Mouse (Mus musculus) yolk sac, embryonic 10.5 days (tissue): ENCODE data around the gene Slc30a2.
"Not testable (repeated sequence)": the region's sequence is repeated elsewhere in the genome, so short reads cannot be mapped to it uniquely, and the experiment has no call there.

Source experiments
- DNase-seq: peaks from one replicate; pipeline ENCODE4 v3.0.0-alpha.2; 2017; ENCODE audit warnings: low spot score

The Slc30a2 gene

GRCm38 (mm10) chr4:134343071-134344031 is at the start of gene Slc30a2:
Slc30a2 (plus strand) TSS chr4:134343181.
- DNase-seq, result peak; percentile 57

GRCm38 (mm10) chr4:134293692-134294163 is 49.3 kb upstream of the Slc30a2 start:
- DNase-seq, result no peak

- not testable (repeated sequence) for DNase-seq
These were observed 46.9 kb upstream of the Slc30a2 start for GRCm38 (mm10) chr4:134296096-134296495.

- no peak for DNase-seq
These were observed 46.5 kb upstream of the Slc30a2 start for GRCm38 (mm10) chr4:134296523-134296922.

GRCm38 (mm10) chr4:134297369-134297768 is 45.6 kb upstream of the Slc30a2 start:
- DNase-seq, result no peak

- no peak for DNase-seq
These were observed 44.1 kb upstream of the Slc30a2 start for GRCm38 (mm10) chr4:134298626-134299497.

- no peak for DNase-seq
These were observed 43.5 kb upstream of the Slc30a2 start for GRCm38 (mm10) chr4:134299498-134299810.

- DNase-seq, result no peak
These were observed 42.7 kb upstream of the Slc30a2 start for GRCm38 (mm10) chr4:134300316-134300715.

GRCm38 (mm10) chr4:134302084-134302483 is 40.9 kb upstream of the Slc30a2 start:
- no peak for DNase-seq

- DNase-seq, result no peak
These were observed 36.0 kb upstream of the Slc30a2 start for GRCm38 (mm10) chr4:134306963-134307362.

GRCm38 (mm10) chr4:134307367-134308072 is 35.5 kb upstream of the Slc30a2 start:
- peak; percentile 88 for DNase-seq

GRCm38 (mm10) chr4:134310106-134310505 is 32.9 kb upstream of the Slc30a2 start:
- DNase-seq, result no peak

GRCm38 (mm10) chr4:134310656-134311055 is 32.3 kb upstream of the Slc30a2 start:
- DNase-seq, result no peak

GRCm38 (mm10) chr4:134311784-134312183 is 31.2 kb upstream of the Slc30a2 start:
- no peak for DNase-seq

GRCm38 (mm10) chr4:134312341-134312740 is 30.6 kb upstream of the Slc30a2 start:
- no peak for DNase-seq

GRCm38 (mm10) chr4:134312901-134313300 is 30.1 kb upstream of the Slc30a2 start:
- no peak for DNase-seq

GRCm38 (mm10) chr4:134314081-134314655 is 28.8 kb upstream of the Slc30a2 start:
- no peak for DNase-seq

- DNase-seq, result no peak
These were observed 28.1 kb upstream of the Slc30a2 start, which contains the start of gene Trim63 for GRCm38 (mm10) chr4:134314876-134315275. Trim63 (plus strand) TSS chr4:134315120.

- no peak for DNase-seq
These were observed 27.5 kb upstream of the Slc30a2 start for GRCm38 (mm10) chr4:134315470-134315869.

GRCm38 (mm10) chr4:134316390-134316789 is 26.6 kb upstream of the Slc30a2 start:
- peak; percentile 55 for DNase-seq

GRCm38 (mm10) chr4:134319074-134319473 is 23.9 kb upstream of the Slc30a2 start:
- no peak for DNase-seq

- DNase-seq, result no peak
These were observed 23.3 kb upstream of the Slc30a2 start for GRCm38 (mm10) chr4:134319674-134320073.
